16 mouse cellular contexts compared by ENCODE assay signal in the genomic region with DNA sequence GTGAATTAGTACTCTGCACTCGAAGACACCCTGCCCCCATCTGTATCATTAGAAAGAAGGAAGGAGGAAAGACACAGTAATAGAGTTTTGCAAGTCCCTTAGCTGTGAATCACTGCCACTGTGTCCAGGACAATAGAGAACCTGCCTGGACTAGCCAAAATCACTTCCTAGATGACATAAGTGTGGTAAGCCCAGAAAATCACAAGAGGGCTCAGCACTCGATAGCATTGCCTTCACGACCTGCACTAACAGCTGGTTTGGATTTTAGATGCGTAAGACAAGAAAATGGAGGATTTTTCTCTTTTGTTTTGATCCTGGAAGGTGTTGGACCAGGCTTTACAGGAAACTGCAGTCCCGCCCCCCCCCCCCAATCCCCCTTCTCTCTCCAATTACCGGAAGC. TPM values are rescaled to one million over a fixed set of nuclear protein-coding genes. Genes with fewer than 3 reads are reported as not detected.
A peak's percentile ranks its signal among the peaks of the same experiment; 100 is the strongest.
DNase-seq lines count a peak whose midpoint lies in the region; ATAC-seq and TF ChIP-seq lines count a peak whose summit lies in the region.
"Had no signal": no experiment of that assay in that cellular context is flagged by ENCODE, and none has a peak within 500 bp of the region (broad histone marks: within the 10 kb centered on the region; RNA-seq: fewer than 3 reads in every experiment).

No protein-coding gene starts in this region.

- 43% methylated on average over 6 of the region's 6 CpGs for WGBS in heart, embryonic 13.5 days
- 40% methylated on average over 6 of the region's 6 CpGs for WGBS in kidney, postnatal 0 days
- 36% methylated on average over 6 of the region's 6 CpGs for WGBS in limb, embryonic 10.5 days
- WGBS in hindbrain, embryonic 16.5 days, result 68% methylated on average over 6 of the region's 6 CpGs

- no peak overlapping the region for H3K4me3 ChIP-seq in heart, embryonic 13.5 days
- H3K4me3 ChIP-seq in kidney, postnatal 0 days (replicated peaks; ENCODE audit: low read depth, low read length), result no peak overlapping the region
- peak overlapping the region; percentile 19; the same call in 1 of the 2 replicates for H3K4me3 ChIP-seq in brown adipose tissue, adult 24 weeks (ENCODE audit: insufficient read depth, low read depth, low read length)
- H3K4me3 ChIP-seq in limb, embryonic 10.5 days, result no peak overlapping the region
- H3K4me3 ChIP-seq in hindbrain, embryonic 16.5 days (ENCODE audit: low read length), result no peak overlapping the region
- H3K4me3 ChIP-seq: embryonic facial prominence, embryonic 15.5 days; intestine, embryonic 15.5 days; midbrain, embryonic 12.5 days had no signal

- intact Hi-C loops in heart, postnatal 10 days (cut with DNase I), result no loop called here

- no peaks in the 10 kb centered on the region for H3K9me3 ChIP-seq in heart, embryonic 13.5 days
- H3K9me3 ChIP-seq in kidney, postnatal 0 days (replicated peaks; ENCODE audit: low read length), result no peaks in the 10 kb centered on the region
- H3K9me3 ChIP-seq in limb, embryonic 10.5 days (replicated peaks), result no peaks in the 10 kb centered on the region
- H3K9me3 ChIP-seq in hindbrain, embryonic 16.5 days (ENCODE audit: control insufficient read depth, low read length), result no peaks in the 10 kb centered on the region
- H3K9me3 ChIP-seq: embryonic facial prominence, embryonic 15.5 days; intestine, embryonic 15.5 days; midbrain, embryonic 12.5 days had no signal

- no peak overlapping the region for H3K4me2 ChIP-seq in heart, embryonic 13.5 days
- no peak overlapping the region for H3K4me2 ChIP-seq in kidney, postnatal 0 days (ENCODE audit: low read length)
- no peak overlapping the region for H3K4me2 ChIP-seq in hindbrain, embryonic 16.5 days (ENCODE audit: low read length)
- H3K4me2 ChIP-seq: embryonic facial prominence, embryonic 15.5 days; intestine, embryonic 15.5 days; midbrain, embryonic 12.5 days had no signal

- H3K27ac ChIP-seq in heart, embryonic 13.5 days (replicated peaks), result peak overlapping the region; percentile 59; the same call in 1 of the 2 replicates
- 0 out of 2 replicates have a peak overlapping the region, but pooled peaks have one; percentile 44 for H3K27ac ChIP-seq in kidney, postnatal 0 days
- H3K27ac ChIP-seq in brown adipose tissue, adult 24 weeks (replicated peaks; ENCODE audit: low read depth, low read length), result peak overlapping the region; percentile 89
- H3K27ac ChIP-seq in limb, embryonic 10.5 days, result peak overlapping the region; percentile 75
- no peak overlapping the region for H3K27ac ChIP-seq in hindbrain, embryonic 16.5 days (ENCODE audit: low read depth, low read length)
- H3K27ac ChIP-seq: embryonic facial prominence, embryonic 15.5 days; intestine, embryonic 15.5 days; midbrain, embryonic 12.5 days had no signal

- no peak for TF ChIP-seq CTCF in kidney, postnatal 0 days (IDR thresholded peaks at IDR 0.05; ENCODE audit: low read depth)

- ATAC-seq in heart, embryonic 13.5 days (ENCODE audit: extremely low read depth, insufficient number of reproducible peaks, low FRiP score, low TSS enrichment), result no peak
- no peak for ATAC-seq in kidney, postnatal 0 days (replicated peaks; ENCODE audit: low FRiP score, low read depth)
- no peak for ATAC-seq in hindbrain, embryonic 16.5 days
- ATAC-seq: forebrain, postnatal 0 days; intestine, embryonic 15.5 days had no signal

- H3K27me3 ChIP-seq in heart, embryonic 13.5 days (replicated peaks), result peaks cover 3% of the 10 kb centered on the region; the same call in 1 of the 2 replicates
- no peaks in the 10 kb centered on the region for H3K27me3 ChIP-seq in kidney, postnatal 0 days (ENCODE audit: insufficient read depth, low read length)
- no peaks in the 10 kb centered on the region for H3K27me3 ChIP-seq in limb, embryonic 10.5 days (ENCODE audit: low read depth, poor library complexity, severe bottlenecking)
- H3K27me3 ChIP-seq in hindbrain, embryonic 16.5 days (replicated peaks; ENCODE audit: control insufficient read depth, insufficient read depth, low read length), result no peaks in the 10 kb centered on the region
- H3K27me3 ChIP-seq: embryonic facial prominence, embryonic 15.5 days; intestine, embryonic 15.5 days had no signal

- H3K36me3 ChIP-seq in heart, embryonic 13.5 days, result no peaks in the 10 kb centered on the region
- H3K36me3 ChIP-seq in kidney, postnatal 0 days (ENCODE audit: insufficient read depth, low read length), result no peaks in the 10 kb centered on the region
- H3K36me3 ChIP-seq in limb, embryonic 10.5 days, result no peaks in the 10 kb centered on the region
- H3K36me3 ChIP-seq in hindbrain, embryonic 16.5 days (ENCODE audit: control insufficient read depth, insufficient read depth, low read length), result no peaks in the 10 kb centered on the region
- H3K36me3 ChIP-seq: embryonic facial prominence, embryonic 15.5 days; intestine, embryonic 15.5 days; midbrain, embryonic 12.5 days had no signal

- peaks cover 5% of the 10 kb centered on the region; the same call in 1 of the 2 replicates for H3K4me1 ChIP-seq in heart, embryonic 13.5 days
- H3K4me1 ChIP-seq in kidney, postnatal 0 days (replicated peaks; ENCODE audit: insufficient read depth, low read length), result peaks cover 5% of the 10 kb centered on the region; the same call in 1 of the 2 replicates
- H3K4me1 ChIP-seq in brown adipose tissue, adult 24 weeks (ENCODE audit: control insufficient read depth, insufficient read depth, insufficient read length, low read length), result peaks cover 7% of the 10 kb centered on the region
- H3K4me1 ChIP-seq in limb, embryonic 10.5 days, result peaks cover 25% of the 10 kb centered on the region
- no peaks in the 10 kb centered on the region for H3K4me1 ChIP-seq in hindbrain, embryonic 16.5 days (ENCODE audit: control insufficient read depth, insufficient read depth, low read depth, low read length)
- H3K4me1 ChIP-seq: embryonic facial prominence, embryonic 15.5 days; intestine, embryonic 15.5 days; midbrain, embryonic 12.5 days had no signal

- DNase-seq in heart, postnatal 10 days, result no peak
- no peak for DNase-seq in kidney, postnatal 0 days (ENCODE audit: low spot score)
- DNase-seq in kidney, postnatal 36 days, result no peak
- DNase-seq in limb, embryonic 10.5 days (ENCODE audit: low spot score), result no peak
- no peak for DNase-seq in T-cell, adult 2 months (ENCODE audit: low spot score)
- DNase-seq: cerebellum, adult 9-11 months; forebrain, postnatal 0 days; lung, embryonic 14.5 days; right cerebral cortex, postnatal 4 days; thymus, postnatal 36 days had no signal

- no peak overlapping the region for H3K9ac ChIP-seq in heart, embryonic 13.5 days
- no peak overlapping the region for H3K9ac ChIP-seq in kidney, postnatal 0 days (ENCODE audit: low read depth, low read length)
- no peak overlapping the region for H3K9ac ChIP-seq in hindbrain, embryonic 16.5 days (ENCODE audit: low read depth, low read length)
- H3K9ac ChIP-seq: embryonic facial prominence, embryonic 15.5 days; forebrain, postnatal 0 days; intestine, embryonic 15.5 days; lung, embryonic 14.5 days; midbrain, embryonic 12.5 days had no signal

RNA-seq across cellular contexts. Expression of a gene that starts 6.0 kb away (rescaled TPM):
- polyA plus RNA-seq in heart, embryonic 13.5 days (2015; fragmentation: Nextera tagmentation; extraction: Ambion mirVana), result 34.5 and 38.3 TPM in 2 replicates
- total RNA-seq in heart, postnatal 10 days (2021), result 100 to 1,000 TPM; 106 to 115 TPM
- polyA plus RNA-seq in kidney, postnatal 0 days (2015; fragmentation: Nextera tagmentation; extraction: Ambion mirVana), result 50.2 and 53.9 TPM in 2 replicates
- polyA plus RNA-seq in brown adipose tissue, adult 24 weeks (2012; ENCODE audit: insufficient read depth, insufficient read length, missing spikeins), result 8.0 and 14.4 TPM in 2 replicates
- polyA plus RNA-seq in limb, embryonic 10.5 days (2016; fragmentation: Nextera tagmentation; extraction: Ambion mirVana), result 34.0 and 36.0 TPM in 2 replicates
- 4.1 and 8.8 TPM in 2 replicates for polyA plus RNA-seq in hindbrain, embryonic 16.5 days (2015; fragmentation: Nextera tagmentation; extraction: Ambion mirVana)
